Mouse (Mus musculus) c-Kit-positive CD71-negative TER-119-negative erythroid progenitor cells, embryonic 14.5 days (primary cell): ENCODE results near the gene Cln5.
A peak's percentile ranks its signal among the peaks of the same experiment; 100 is the strongest.

Experiments
- DNase-seq: peaks from one replicate; pipeline ENCODE4 v3.0.0-alpha.2; 2013; ENCODE audit warnings: low read depth

Cln5 gene

DNA sequence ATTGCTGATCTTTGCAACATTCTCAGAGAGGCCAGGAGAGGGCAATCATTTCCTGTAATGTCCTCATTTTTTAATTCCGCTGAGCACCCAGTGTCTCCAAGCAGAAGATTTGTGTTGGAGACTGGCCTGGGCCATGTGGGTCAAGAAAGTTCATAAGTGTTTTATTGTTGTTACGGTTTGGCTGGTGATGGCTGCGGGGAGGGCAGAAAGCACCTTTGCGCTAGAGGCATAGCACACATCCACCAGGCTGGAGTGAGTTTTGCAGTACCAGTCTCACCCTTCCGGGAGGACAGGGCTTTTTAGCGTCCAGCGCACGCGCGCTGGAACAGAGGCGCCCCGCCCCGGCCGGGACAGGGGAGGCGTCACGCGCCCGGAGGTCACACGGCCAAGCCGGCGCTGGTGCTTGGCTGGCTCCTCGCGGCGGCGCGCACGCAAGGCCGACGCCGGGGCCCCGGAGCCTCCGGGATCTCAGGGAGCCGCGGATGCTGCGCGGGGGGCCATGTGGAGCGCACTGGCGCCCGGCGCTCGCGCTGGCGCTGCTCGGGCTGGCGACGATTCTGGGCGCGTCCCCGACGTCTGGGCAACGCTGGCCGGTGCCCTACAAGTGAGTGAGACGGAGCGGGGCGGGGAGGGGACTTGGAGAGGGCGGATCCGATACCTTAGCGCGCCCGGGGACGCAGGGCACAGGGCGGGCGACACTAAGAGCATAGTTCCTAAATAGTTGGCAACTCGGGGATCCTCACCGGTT, at the start of gene Cln5:
Gene Cln5 (plus strand): TSS at position 353 of the 748 bp plus-strand sequence.
- DNase-seq, result peak; percentile 88

DNA sequence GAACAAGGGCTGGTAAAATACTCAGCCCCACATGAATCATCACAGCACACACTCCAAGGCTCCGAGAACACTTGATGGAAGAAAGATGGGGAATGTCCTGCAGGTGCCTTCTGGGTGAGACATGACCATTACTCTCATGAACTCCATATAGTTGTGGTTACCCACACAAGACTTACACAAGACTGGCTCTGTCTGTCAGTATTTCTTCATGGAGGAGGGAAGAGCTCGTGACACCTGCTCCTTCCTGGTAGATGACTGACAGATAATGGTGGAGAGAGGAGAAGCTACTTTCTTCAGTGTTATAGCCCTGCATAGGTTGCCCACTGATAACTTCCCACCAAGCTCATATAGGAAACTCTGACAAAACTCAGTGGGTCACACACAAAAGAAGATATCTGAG, 40.8 kb upstream of the Cln5 start:
- DNase-seq, result no peak

DNA sequence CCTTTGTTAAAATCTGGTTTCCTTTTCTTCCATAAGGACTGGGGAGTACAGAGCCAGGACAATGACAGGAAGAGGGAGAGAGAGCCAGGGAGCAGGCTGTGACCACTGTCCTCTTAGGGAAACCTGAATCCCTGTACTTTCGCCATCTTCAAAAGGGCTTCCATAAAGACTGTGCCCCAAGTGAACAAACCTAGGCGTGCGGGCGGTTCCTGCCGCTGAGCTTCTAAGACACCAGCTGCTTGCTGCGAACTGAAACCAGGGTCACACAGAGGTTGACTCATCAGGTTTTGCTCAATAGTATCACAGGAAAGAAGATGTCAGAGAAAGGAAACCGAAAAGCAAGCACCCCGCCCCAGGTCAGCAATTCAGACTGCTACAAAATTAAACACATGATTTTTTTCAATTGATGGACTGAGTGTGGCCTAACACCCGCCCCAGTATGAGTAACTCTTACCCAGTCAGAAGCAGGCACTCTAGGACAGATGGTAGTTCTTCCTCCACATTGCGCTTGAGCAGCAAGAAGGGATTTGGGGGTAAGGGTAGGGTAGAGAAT, 36.7 kb upstream of the Cln5 start:
- peak; percentile 52 for DNase-seq

GRCm38 (mm10) chr14:103034076-103034475, 35.9 kb upstream of the Cln5 start:
- DNase-seq, result no peak

GRCm38 (mm10) chr14:103037016-103037415, 33.0 kb upstream of the Cln5 start:
- DNase-seq, result no peak

GRCm38 (mm10) chr14:103046677-103047076, 23.3 kb upstream of the Cln5 start, which contains the start of gene Acod1:
TSS of gene Acod1 (plus strand) at chr14:103046977.
- DNase-seq, result no peak

DNA sequence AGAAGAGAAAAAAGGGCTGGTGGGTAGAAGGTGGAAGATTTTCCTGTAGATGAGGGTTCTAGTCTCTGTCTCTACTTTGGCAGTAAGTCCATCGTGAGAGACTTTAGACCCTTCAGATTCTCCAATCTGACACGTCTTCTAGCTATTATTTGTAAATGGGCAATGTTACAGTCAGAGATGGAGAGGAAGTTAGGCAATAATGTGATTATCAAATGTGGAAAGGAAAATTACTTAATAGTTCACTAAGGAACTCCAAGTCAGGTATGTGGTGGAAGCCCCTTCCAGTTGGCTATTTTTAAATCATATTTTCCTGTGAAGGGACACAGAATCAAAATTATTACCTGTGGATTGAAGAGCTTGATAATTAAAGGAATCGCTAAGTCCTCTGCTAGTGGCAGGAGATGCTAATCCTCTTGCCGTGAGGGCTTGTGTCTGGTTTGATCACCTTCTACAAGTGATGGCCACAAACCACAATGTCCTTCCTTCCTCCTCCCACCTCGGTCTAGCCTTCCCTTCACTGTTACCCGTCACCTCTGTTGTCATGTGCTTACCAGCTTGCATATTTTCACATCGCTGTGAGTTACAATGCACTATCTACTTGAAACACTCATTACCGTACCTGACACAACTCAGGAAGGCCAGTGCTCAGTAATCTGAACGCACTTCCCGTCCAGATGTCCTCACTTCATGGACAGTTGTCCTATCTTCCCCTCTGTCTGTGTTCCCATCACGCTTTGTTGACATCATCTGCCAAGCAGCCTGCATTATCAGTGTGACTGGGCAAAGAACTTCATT, 21.5 kb upstream of the Cln5 start:
- DNase-seq, result no peak

DNA sequence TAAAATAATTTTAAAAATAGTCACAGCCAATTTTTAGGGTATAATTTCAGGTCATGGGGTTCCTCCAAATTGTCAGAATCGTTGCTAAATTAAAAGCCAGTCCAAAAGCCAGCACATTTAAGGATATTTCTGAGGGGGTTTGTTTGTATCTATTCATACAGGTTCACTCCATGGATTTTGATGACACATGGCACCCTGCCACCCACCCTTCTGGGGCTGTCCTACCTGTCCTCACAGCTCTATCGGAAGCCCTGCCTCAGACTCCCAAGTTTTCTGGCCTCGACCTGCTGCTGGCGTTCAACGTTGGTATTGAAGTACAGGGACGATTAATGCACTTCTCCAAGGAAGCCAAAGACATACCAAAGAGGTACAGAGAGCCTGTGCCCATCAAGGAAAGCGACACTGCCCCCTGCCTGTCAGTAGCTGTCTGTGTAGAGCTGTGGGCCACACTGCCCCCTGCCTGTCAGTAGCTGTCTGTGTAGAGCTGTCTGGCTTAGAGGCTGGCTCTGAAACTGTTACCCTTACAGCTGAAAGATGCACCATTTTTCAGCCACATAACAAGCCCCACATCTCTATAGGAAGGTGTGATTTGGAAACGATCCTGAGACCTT, 18.8 kb upstream of the Cln5 start:
- peak; percentile 78 for DNase-seq

- no peak for DNase-seq
Measured at GRCm38 (mm10) chr14:103054731-103055130, 15.3 kb upstream of the Cln5 start.

- no peak for DNase-seq
Measured at GRCm38 (mm10) chr14:103056601-103057000, 13.4 kb upstream of the Cln5 start.

DNA sequence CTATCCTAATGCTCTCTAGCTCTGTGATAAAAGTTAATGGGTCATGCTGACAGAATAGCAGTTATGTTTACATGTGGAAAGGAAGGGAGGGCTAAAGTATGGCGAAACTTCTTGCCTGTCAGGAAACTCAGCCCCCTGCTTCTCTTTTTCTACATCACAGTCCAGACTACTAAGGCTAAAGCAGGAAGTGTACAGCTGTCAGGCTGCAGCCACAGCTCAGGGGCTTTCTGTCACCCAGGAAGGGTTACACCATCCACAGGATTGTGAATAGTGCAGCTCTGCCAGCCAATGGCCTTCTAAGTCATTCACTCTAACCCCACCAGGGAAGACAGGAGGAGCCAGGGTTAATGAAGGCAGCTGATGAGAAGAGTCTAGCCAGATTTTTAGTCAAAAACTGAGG, 11.0 kb upstream of the Cln5 start:
- no peak for DNase-seq

GRCm38 (mm10) chr14:103059495-103059894, 10.5 kb upstream of the Cln5 start:
- no peak for DNase-seq

- peak; percentile 85 for DNase-seq
Measured at GRCm38 (mm10) chr14:103065294-103066167, 4.5 kb upstream of the Cln5 start.

DNA sequence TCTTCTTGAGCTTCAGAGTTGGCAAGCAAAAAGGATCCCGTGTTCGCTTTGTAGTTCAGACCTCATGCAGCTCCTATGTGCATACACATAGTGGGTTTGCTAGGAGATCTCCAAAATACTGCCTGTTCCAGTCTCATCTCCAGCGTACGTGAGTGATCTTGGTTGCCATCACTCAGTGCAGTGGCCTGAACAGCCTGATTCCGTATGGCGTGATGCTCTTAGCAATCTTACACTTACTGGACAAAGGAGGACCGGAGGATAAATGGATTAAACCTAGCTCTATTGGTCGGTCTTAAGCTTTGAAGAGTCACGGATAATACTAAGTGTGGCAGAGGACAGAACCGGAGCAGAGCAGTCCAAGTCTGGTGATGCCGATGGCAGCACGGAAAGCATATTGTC, 552 bp upstream of the Cln5 start:
- DNase-seq, result no peak

DNA sequence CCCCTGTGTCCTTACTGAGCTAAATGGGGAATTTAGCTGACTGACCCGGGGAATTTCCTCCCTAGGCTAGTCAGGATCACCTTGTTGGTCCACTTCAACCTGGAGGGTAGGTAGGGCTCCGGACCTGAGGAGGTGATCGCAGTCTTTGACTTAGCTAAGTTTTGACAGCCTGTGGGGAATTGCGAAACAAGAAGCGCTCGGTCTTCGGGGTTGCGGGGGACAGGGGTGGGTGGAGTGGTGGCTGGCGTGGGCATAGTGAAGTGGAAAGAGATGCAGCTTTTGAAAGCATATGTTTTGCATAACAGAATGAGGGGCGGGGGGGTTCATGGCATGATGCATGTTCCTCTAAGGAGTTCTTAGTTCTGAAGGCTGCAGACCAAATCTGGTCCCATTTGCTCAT, 774 bp downstream of the Cln5 start:
- DNase-seq, result no peak

DNA sequence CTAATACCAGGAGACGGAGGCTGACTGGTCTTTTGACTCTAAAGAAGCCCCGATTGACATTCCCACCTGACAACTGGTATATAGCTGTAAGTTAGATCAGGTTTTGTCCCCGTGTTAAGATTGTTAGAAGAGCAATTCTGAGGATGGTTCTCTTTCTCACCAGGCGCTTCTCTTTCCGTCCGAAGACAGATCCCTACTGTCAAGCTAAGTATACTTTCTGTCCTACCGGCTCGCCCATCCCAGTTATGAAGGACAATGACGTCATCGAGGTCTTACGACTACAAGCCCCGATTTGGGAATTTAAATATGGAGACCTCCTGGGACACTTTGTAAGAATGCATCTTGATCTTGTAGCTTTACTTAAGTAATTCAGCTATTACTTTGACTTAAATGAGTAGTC, 1.5 kb downstream of the Cln5 start:
- DNase-seq, result no peak

DNA sequence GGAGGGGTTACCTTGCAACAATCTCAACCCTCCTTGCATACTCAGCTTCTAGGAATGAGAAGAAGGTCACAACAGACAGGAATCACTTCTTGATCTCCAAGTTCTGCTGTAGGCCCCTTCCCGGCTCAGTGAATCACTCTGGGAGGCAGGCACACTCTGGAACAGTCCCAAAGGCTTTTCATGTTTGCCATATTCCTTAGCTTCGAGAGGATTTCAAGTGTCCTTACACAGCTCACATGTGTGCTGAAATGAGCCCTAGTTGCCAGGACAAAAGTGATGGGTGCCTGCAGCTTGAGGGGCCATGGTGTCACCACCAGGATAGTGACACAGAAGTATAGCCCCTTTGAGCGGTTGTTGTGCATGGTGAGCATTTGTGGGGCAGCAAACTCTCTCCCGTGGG, 2.7 kb downstream of the Cln5 start:
- DNase-seq, result no peak

- DNase-seq, result no peak
Measured at GRCm38 (mm10) chr14:103073825-103074224, 3.8 kb downstream of the Cln5 start.

GRCm38 (mm10) chr14:103075166-103075565, 5.2 kb downstream of the Cln5 start:
- DNase-seq, result no peak

DNA sequence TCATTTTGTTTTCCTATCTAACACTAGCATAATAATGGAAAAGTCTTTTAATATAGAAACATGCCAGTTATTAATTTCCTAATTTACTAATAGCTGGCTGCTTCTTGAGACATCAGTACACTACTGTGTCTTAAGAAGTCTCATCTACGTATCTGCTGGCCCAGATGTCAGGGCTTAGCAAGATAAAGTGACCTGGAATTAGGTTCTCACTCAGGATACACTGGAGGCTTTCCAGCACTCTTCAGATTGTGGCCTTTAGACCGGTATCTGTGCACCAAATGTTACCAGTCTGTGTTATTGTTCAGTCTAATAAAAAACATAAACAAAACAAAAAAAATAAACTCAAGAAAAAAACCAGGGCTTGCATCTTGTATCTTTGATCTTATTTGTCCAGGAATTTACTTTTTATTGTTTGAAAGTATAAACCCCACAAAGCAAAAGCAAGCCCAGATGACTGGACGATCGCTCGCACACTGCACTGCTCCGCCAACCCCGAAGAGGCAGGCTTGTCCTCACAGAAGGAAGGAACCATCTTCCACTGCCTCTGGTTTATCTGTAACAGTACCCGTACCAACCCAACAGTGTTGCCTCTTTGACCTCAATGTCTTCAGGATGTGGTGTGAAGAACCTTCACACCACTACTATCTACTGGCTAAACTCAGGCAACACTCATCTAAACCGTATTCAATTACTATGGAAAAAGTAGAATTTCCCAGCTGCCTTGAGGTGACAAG, 7.4 kb downstream of the Cln5 start:
- no peak for DNase-seq
